Mouse (Mus musculus) liver, embryonic 16.5 days (tissue): ENCODE measurements around the gene H6pd. TPM values are rescaled to one million over a fixed set of nuclear protein-coding genes. Genes with fewer than 3 reads are reported as not detected.

Source experiments
- ATAC-seq: fragments of 200-750 bp; cut with Nextera tagmentation; 2 replicates; pipeline ENCODE4 v1.8.0; 2017; ENCODE audit warnings: low read depth, mild to moderate bottlenecking, moderate number of reproducible peaks, moderate library complexity
- H3K27ac ChIP-seq: fragments of 300-500 bp; sonication (generic); 2 replicates; pipeline ENCODE4 v1.5.1; 2014; ENCODE audit warnings: mild to moderate bottlenecking, low read length
- H3K27me3 ChIP-seq: fragments of 300-500 bp; sonication (generic); 2 replicates; pipeline ENCODE4 v1.6.1; 2014; ENCODE audit warnings: low read depth, low read length, mixed read lengths; ENCODE audit not compliant: control insufficient read depth, insufficient read depth
- H3K36me3 ChIP-seq: fragments of 300-500 bp; sonication (generic); 2 replicates; pipeline ENCODE4 v1.6.1; 2014; ENCODE audit warnings: mild to moderate bottlenecking; ENCODE audit not compliant: control insufficient read depth, insufficient read depth
- H3K4me1 ChIP-seq: fragments of 300-500 bp; sonication (generic); 2 replicates; pipeline ENCODE4 v1.6.1; 2014; ENCODE audit warnings: low read depth, low read length, mixed read lengths; ENCODE audit not compliant: control insufficient read depth
- H3K4me2 ChIP-seq: fragments of 300-500 bp; sonication (generic); 2 replicates; pipeline ENCODE4 v1.6.1; 2014; ENCODE audit warnings: low read depth, low read length, mixed read lengths
- H3K4me3 ChIP-seq: fragments of 300-500 bp; sonication (generic); 2 replicates; pipeline ENCODE4 v1.5.1; 2014; ENCODE audit warnings: low read depth, mild to moderate bottlenecking, low read length
- H3K9ac ChIP-seq: fragments of 300-500 bp; sonication (generic); 2 replicates; pipeline ENCODE4 v1.6.1; 2014; ENCODE audit warnings: low read depth, low read length
- H3K9me3 ChIP-seq: fragments of 300-500 bp; sonication (generic); replicated peaks from 2 replicates; pipeline ENCODE4 v1.6.1; 2016; ENCODE audit warnings: low read length; ENCODE audit not compliant: control insufficient read depth
- WGBS: fragments of 180-500 bp; shearing (Covaris S2); extraction: QIAGEN DNeasy Blood & Tissue Kit; methylation state at CpG from one replicate; pipeline ENCODE4 v1.1.7; 2014; ENCODE audit not compliant: insufficient replicate concordance; 5-methylcytosine and 5-hydroxymethylcytosine counted together
- polyA plus RNA-seq: library from polyadenylated mRNA; unstranded; fragments of >200 nt; fragmentation: Nextera tagmentation; extraction: Ambion mirVana; gene quantifications from 2 replicates; pipeline ENCODE4 v1.2.1, GENCODE M21; 2015

H6pd gene
- polyA plus RNA-seq, 1 experiment from 2014 or later = 33.7 TPM

DNA sequence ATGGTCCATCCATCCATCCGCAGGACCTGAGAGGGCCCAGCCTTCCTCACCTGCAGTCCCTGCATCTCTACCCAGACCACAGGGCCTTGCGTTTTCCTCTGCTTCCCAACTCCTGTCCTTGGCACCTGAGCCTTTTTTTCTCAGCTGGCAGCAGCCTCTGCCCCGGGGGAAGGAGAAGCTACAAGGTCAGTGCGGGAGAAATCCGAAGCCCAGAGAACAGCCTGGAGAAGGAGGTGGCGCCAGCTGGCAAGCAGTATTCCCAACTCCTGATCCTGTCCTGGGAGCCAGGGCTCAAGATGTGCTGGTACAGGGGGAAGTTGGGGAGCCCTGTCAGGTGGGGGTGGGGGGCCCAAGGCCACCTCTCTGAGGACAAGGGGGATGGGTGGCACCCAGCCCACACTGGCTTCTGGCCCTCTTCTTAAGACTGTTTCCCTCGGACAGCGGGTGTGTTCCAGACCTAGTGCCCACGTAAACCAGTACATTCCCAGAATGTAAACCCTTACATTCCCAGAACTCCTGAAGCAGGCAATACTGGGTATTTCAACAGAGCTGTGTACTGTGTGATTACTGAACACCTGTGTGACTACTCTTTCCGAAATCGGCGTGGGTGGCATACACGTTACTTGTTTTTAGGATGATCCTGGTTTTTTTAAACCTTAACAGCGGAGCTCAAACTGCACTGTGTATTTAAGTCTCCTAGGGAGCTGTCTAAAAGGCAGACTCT is 9.9 kb downstream of the H6pd start:
- no peak for ATAC-seq
- WGBS = 76% methylated on average over 14 of the region's 14 CpGs
- Histone ChIP-seq H3K27ac (peak overlapping the region; percentile 48), H3K4me1 (peaks cover 48% of the 10 kb centered on the region), H3K9ac (no peak overlapping the region), H3K9me3 (no peaks in the 10 kb centered on the region), H3K4me3 (no peak overlapping the region), H3K27me3 (no peaks in the 10 kb centered on the region), H3K4me2 (no peak overlapping the region), H3K36me3 (no peaks in the 10 kb centered on the region)

DNA sequence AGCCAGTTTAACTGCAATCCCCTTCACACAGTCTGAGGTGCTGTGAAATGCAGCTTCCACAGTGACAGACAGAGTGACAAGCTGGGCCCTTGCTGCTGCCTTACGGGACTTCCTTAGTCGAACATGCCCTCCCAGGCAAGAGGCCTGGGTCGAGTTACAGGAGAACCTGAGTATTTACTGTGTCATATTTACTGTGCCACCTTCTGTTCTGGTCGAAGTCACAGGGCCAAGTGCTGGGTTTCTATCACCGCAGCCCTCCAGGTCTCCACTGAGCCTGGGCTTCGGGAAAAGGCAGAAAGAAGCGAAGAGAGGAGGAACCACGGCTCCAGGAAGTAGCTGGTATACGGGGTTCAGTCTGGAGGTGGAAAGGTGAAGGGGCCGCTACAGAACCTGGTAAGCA is 10.8 kb downstream of the H6pd start:
- ATAC-seq = no peak
- H3K4me2 ChIP-seq = no peak overlapping the region
- no peaks in the 10 kb centered on the region for H3K27me3 ChIP-seq
- H3K9ac ChIP-seq = no peak overlapping the region
- H3K4me3 ChIP-seq = no peak overlapping the region
- no peaks in the 10 kb centered on the region for H3K36me3 ChIP-seq
- WGBS = 51% methylated on average over 10 of the region's 10 CpGs
- no peaks in the 10 kb centered on the region for H3K9me3 ChIP-seq
- peaks cover 42% of the 10 kb centered on the region for H3K4me1 ChIP-seq
- H3K27ac ChIP-seq = no peak overlapping the region

GRCm38 (mm10) chr4:149996440-149996839 is 12.4 kb downstream of the H6pd start:
- 68% methylated on average over 7 of the region's 7 CpGs for WGBS
- peaks cover 29% of the 10 kb centered on the region for H3K4me1 ChIP-seq

DNA sequence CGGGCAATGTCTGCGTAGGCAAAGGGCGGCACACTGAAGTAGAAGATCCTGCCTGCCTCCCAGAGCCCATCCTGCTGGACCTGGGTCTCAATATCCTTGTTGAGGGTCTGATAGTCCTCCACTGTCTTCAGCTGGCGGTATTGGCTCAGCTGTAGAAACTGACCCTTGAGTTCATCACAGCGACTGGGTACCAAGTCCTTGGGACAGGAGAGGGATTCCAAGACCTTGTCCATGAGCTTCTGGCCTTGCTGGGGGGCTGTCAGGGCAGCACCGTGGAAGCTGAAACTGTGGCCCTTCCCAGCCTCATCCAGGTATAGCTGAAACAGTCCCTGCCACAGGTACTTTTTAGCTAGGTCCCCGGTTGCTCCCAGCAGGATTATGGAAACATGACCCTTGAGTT is 12.9 kb downstream of the H6pd start:
- no peak overlapping the region for H3K4me2 ChIP-seq
- no peaks in the 10 kb centered on the region for H3K27me3 ChIP-seq
- H3K36me3 ChIP-seq = no peaks in the 10 kb centered on the region
- no peaks in the 10 kb centered on the region for H3K9me3 ChIP-seq
- no peak for ATAC-seq
- no peak overlapping the region for H3K9ac ChIP-seq
- H3K27ac ChIP-seq = no peak overlapping the region
- H3K4me3 ChIP-seq = no peak overlapping the region
- peaks cover 29% of the 10 kb centered on the region for H3K4me1 ChIP-seq
- WGBS = 84% methylated on average over 7 of the region's 7 CpGs

More at GRCm38 (mm10) chr4:149996440-149996839, 12.4 kb downstream of the H6pd start:
- Histone ChIP-seq H3K27ac (no peak overlapping the region), H3K36me3 (no peaks in the 10 kb centered on the region), H3K4me3 (no peak overlapping the region), H3K9ac (no peak overlapping the region), H3K4me2 (no peak overlapping the region), H3K9me3 (no peaks in the 10 kb centered on the region), H3K27me3 (no peaks in the 10 kb centered on the region)
- no peak for ATAC-seq

DNA sequence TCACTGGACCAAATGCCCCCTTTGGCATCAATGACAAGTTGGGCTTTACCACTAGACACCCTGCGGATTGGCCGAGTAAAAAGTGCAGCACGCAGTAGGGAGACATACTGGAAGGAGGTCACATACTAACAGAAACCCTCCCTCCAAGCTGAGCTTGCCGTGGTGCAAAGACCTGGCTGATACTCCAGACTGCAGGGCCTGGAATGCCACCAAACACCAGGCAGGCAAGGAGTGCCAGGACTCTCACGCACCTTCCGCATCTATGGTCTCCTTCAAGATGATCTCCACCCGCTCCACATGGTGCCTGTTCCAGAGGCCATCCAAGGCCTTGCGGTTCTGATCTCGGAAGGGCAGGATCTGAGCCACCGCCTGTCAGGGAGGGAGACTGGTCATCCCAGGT is 14.6 kb downstream of the H6pd start:
- no peaks in the 10 kb centered on the region for H3K27me3 ChIP-seq
- no peaks in the 10 kb centered on the region for H3K9me3 ChIP-seq
- no peak overlapping the region for H3K4me2 ChIP-seq
- no peak overlapping the region for H3K27ac ChIP-seq
- ATAC-seq = no peak
- no peak overlapping the region for H3K4me3 ChIP-seq
- H3K4me1 ChIP-seq = peaks cover 29% of the 10 kb centered on the region
- WGBS = 83% methylated on average over 10 of the region's 10 CpGs
- no peaks in the 10 kb centered on the region for H3K36me3 ChIP-seq
- no peak overlapping the region for H3K9ac ChIP-seq

DNA sequence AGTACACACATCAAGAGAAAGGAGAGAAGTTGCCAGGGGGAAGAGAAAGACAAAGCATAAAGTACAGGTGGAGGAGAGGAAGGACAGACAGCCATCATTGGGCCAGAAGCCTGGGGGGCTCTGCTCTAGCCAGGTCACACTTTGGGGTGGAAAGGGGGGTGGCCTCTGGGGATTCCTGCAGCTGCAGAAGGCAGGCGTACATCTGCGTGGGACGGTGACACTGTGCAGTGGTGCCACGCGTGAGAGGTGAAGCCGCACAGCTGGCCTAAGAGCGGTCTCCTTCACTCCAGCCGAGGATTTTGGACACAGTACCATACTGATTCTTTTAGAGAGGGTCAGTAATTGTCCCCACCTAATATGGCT is 16.2 kb downstream of the H6pd start:
- H3K4me1 ChIP-seq = peaks cover 27% of the 10 kb centered on the region
- no peak overlapping the region for H3K27ac ChIP-seq

GRCm38 (mm10) chr4:149991755-149992669 is 16.8 kb downstream of the H6pd start:
- no peak for ATAC-seq
- H3K27ac ChIP-seq = peak overlapping the region; percentile 51
- H3K9me3 ChIP-seq = no peaks in the 10 kb centered on the region
- 71% methylated on average over 13 of the region's 13 CpGs for WGBS
- H3K9ac ChIP-seq = no peak overlapping the region
- no peaks in the 10 kb centered on the region for H3K36me3 ChIP-seq
- H3K4me1 ChIP-seq = peaks cover 24% of the 10 kb centered on the region
- H3K4me2 ChIP-seq = no peak overlapping the region
- no peaks in the 10 kb centered on the region for H3K27me3 ChIP-seq
- H3K4me3 ChIP-seq = no peak overlapping the region

More for the DNA sequence above, 16.2 kb downstream of the H6pd start:
- 90% methylated on average over 8 of the region's 8 CpGs for WGBS
- ATAC-seq = no peak
- Histone ChIP-seq H3K27me3 (no peaks in the 10 kb centered on the region), H3K4me3 (no peak overlapping the region), H3K4me2 (no peak overlapping the region), H3K9me3 (no peaks in the 10 kb centered on the region), H3K36me3 (no peaks in the 10 kb centered on the region), H3K9ac (no peak overlapping the region)

- no peak overlapping the region; the same call in 1 of the 2 replicates for H3K9ac ChIP-seq
- ATAC-seq = peak; percentile 53
- peak overlapping the region; percentile 84 for H3K27ac ChIP-seq
- no peaks in the 10 kb centered on the region for H3K27me3 ChIP-seq
- no peak overlapping the region for H3K4me2 ChIP-seq
- H3K9me3 ChIP-seq = no peaks in the 10 kb centered on the region
- no peaks in the 10 kb centered on the region for H3K36me3 ChIP-seq
- peaks cover 24% of the 10 kb centered on the region for H3K4me1 ChIP-seq
- 40% methylated on average over 9 of the region's 9 CpGs for WGBS
- no peak overlapping the region for H3K4me3 ChIP-seq
These were observed 17.7 kb downstream of the H6pd start for GRCm38 (mm10) chr4:149990954-149991633.
